Mouse (Mus musculus): Measurements from ENCODE around the gene Mapkapk2.

DNA sequence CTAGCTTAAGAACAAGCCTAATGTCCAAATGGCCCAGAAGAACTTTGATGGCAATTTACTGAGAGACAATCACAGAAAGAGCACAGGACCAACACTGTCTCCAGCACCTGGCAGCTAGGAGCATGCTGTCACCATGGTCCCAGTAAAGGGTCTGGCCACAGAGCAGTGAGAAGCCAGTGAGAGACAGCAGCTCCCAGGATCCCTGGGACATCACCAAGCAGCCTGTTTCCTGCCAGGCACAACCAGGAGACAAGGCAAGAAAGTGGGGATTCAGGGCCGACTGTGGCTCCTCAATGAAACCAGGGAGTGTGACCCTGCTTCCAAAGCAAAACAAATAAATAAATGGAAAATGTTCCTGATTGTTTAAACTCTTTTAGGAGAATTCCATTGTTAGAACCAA lies 38.2 kb downstream of the Mapkapk2 start:
- TF ChIP-seq CTCF (IDR thresholded peaks at IDR 0.05; ENCODE audit: borderline replicate concordance, insufficient read depth, low read length) (no peak), POLR2A (IDR thresholded peaks at IDR 0.05; ENCODE audit: low read depth, low read length) (no peak)
